Mouse (Mus musculus) midbrain, embryonic 13.5 days (tissue): ENCODE results near the gene Ckb. TPM values are rescaled to one million over a fixed set of nuclear protein-coding genes. Genes with fewer than 3 reads are reported as not detected.

ENCODE experiments used
- ATAC-seq: fragments of 200-750 bp; cut with Nextera tagmentation; 2 replicates; pipeline ENCODE4 v1.8.0; 2017; ENCODE audit warnings: mild to moderate bottlenecking, moderate TSS enrichment, moderate library complexity
- H3K27ac ChIP-seq: fragments of 300-500 bp; sonication (generic); 2 replicates; pipeline ENCODE4 v1.5.1; 2015; ENCODE audit warnings: inconsistent platforms, mild to moderate bottlenecking, moderate library complexity
- H3K27me3 ChIP-seq: fragments of 300-500 bp; sonication (generic); 2 replicates; pipeline ENCODE4 v1.6.1; 2015; ENCODE audit warnings: mild to moderate bottlenecking, inconsistent platforms
- H3K36me3 ChIP-seq: fragments of 300-500 bp; sonication (generic); 2 replicates; pipeline ENCODE4 v1.6.1; 2015; ENCODE audit warnings: mild to moderate bottlenecking, inconsistent platforms
- H3K4me1 ChIP-seq: fragments of 300-500 bp; sonication (generic); replicated peaks from 2 replicates; pipeline ENCODE4 v1.6.1; 2015; ENCODE audit warnings: inconsistent platforms
- H3K4me2 ChIP-seq: fragments of 300-500 bp; sonication (generic); replicated peaks from 2 replicates; pipeline ENCODE4 v1.6.1; 2015; ENCODE audit warnings: moderate library complexity, mild to moderate bottlenecking, inconsistent platforms
- H3K4me3 ChIP-seq: fragments of 300-500 bp; sonication (generic); replicated peaks from 2 replicates; pipeline ENCODE4 v1.5.1; 2015; ENCODE audit warnings: mild to moderate bottlenecking, inconsistent platforms
- H3K9ac ChIP-seq: fragments of 300-500 bp; sonication (generic); replicated peaks from 2 replicates; pipeline ENCODE4 v1.6.1; 2015; ENCODE audit warnings: mild to moderate bottlenecking, inconsistent platforms
- H3K9me3 ChIP-seq: fragments of 300-500 bp; sonication (generic); 2 replicates; pipeline ENCODE4 v1.6.1; 2016; ENCODE audit warnings: mild to moderate bottlenecking, inconsistent platforms
- WGBS: fragments of 180-500 bp; shearing (Covaris S2); methylation state at CpG from one replicate; pipeline ENCODE4 v1.1.7; 2015; 5-methylcytosine and 5-hydroxymethylcytosine counted together
- polyA plus RNA-seq: library from polyadenylated mRNA; unstranded; fragments of >200 nt; fragmentation: Nextera tagmentation; extraction: Ambion mirVana; gene quantifications from 2 replicates; pipeline ENCODE4 v1.2.1, GENCODE M21; 2015

The Ckb gene
- polyA plus RNA-seq, 1 experiment from 2014 or later = 2,005 TPM

- Histone ChIP-seq H3K36me3 (peaks cover 9% of the 10 kb centered on the region), H3K27ac (peak overlapping the region; percentile 82), H3K9ac (peak overlapping the region; percentile 42; the same call in 1 of the 2 replicates), H3K27me3 (no peaks in the 10 kb centered on the region), H3K4me3 (no peak overlapping the region), H3K4me2 (no peak overlapping the region), H3K4me1 (peaks cover 55% of the 10 kb centered on the region), H3K9me3 (no peaks in the 10 kb centered on the region)
- WGBS = 12% methylated on average over 2 of the region's 2 CpGs
- ATAC-seq = 0 out of 2 replicates have a peak, but pooled peaks have one; percentile 4
Observed at GRCm38 (mm10) chr12:111688069-111688428, 15.9 kb upstream of the Ckb start.

- Histone ChIP-seq H3K4me1 (peaks cover 49% of the 10 kb centered on the region), H3K4me2 (no peak overlapping the region), H3K4me3 (no peak overlapping the region), H3K9me3 (no peaks in the 10 kb centered on the region), H3K27ac (peak overlapping the region; percentile 82), H3K36me3 (peaks cover 12% of the 10 kb centered on the region), H3K9ac (peak overlapping the region; percentile 42), H3K27me3 (no peaks in the 10 kb centered on the region)
- ATAC-seq = peak; percentile 82
- 13% methylated on average over 14 of the region's 14 CpGs for WGBS
Observed at GRCm38 (mm10) chr12:111687350-111688068, 15.4 kb upstream of the Ckb start.

GRCm38 (mm10) chr12:111686390-111686789 lies 14.3 kb upstream of the Ckb start:
- Histone ChIP-seq H3K27me3 (no peaks in the 10 kb centered on the region), H3K4me3 (no peak overlapping the region), H3K9me3 (no peaks in the 10 kb centered on the region), H3K4me1 (peaks cover 39% of the 10 kb centered on the region), H3K36me3 (peaks cover 23% of the 10 kb centered on the region), H3K27ac (peak overlapping the region; percentile 82), H3K4me2 (no peak overlapping the region), H3K9ac (no peak overlapping the region)
- 87% methylated on average over 4 of the region's 4 CpGs for WGBS
- ATAC-seq = no peak

- Histone ChIP-seq H3K9me3 (no peaks in the 10 kb centered on the region), H3K27ac (no peak overlapping the region), H3K4me3 (no peak overlapping the region), H3K4me1 (peaks cover 28% of the 10 kb centered on the region), H3K9ac (no peak overlapping the region), H3K36me3 (peaks cover 36% of the 10 kb centered on the region), H3K27me3 (no peaks in the 10 kb centered on the region), H3K4me2 (no peak overlapping the region)
- WGBS = 72% methylated on average over 5 of the region's 5 CpGs
- no peak for ATAC-seq
Observed at GRCm38 (mm10) chr12:111682806-111683205, 10.7 kb upstream of the Ckb start.

- no peak overlapping the region for H3K4me3 ChIP-seq
- H3K4me1 ChIP-seq = peaks cover 26% of the 10 kb centered on the region
- no peak overlapping the region for H3K27ac ChIP-seq
- H3K9ac ChIP-seq = no peak overlapping the region
- H3K36me3 ChIP-seq = peaks cover 36% of the 10 kb centered on the region
- no peak for ATAC-seq
- no peak overlapping the region for H3K4me2 ChIP-seq
- WGBS = 85% methylated on average over 5 of the region's 5 CpGs
- H3K27me3 ChIP-seq = no peaks in the 10 kb centered on the region
- H3K9me3 ChIP-seq = no peaks in the 10 kb centered on the region
Observed at GRCm38 (mm10) chr12:111682003-111682402, 9.9 kb upstream of the Ckb start.

- H3K4me2 ChIP-seq = no peak overlapping the region
- no peak overlapping the region for H3K4me3 ChIP-seq
- peaks cover 36% of the 10 kb centered on the region for H3K36me3 ChIP-seq
- 89% methylated on average over 8 of the region's 8 CpGs for WGBS
- H3K27me3 ChIP-seq = no peaks in the 10 kb centered on the region
- no peak for ATAC-seq
- H3K9me3 ChIP-seq = no peaks in the 10 kb centered on the region
- no peak overlapping the region for H3K9ac ChIP-seq
- H3K4me1 ChIP-seq = peaks cover 24% of the 10 kb centered on the region
- H3K27ac ChIP-seq = no peak overlapping the region
Observed at GRCm38 (mm10) chr12:111681305-111681704, 9.2 kb upstream of the Ckb start.

- Histone ChIP-seq H3K27ac (no peak overlapping the region), H3K4me2 (no peak overlapping the region), H3K9me3 (no peaks in the 10 kb centered on the region), H3K9ac (no peak overlapping the region), H3K4me3 (no peak overlapping the region), H3K27me3 (no peaks in the 10 kb centered on the region), H3K4me1 (peaks cover 24% of the 10 kb centered on the region), H3K36me3 (peaks cover 36% of the 10 kb centered on the region)
- 95% methylated on average over 13 of the region's 13 CpGs for WGBS
- ATAC-seq = no peak
Observed at GRCm38 (mm10) chr12:111680661-111681060, 8.5 kb upstream of the Ckb start.

- Histone ChIP-seq H3K36me3 (peaks cover 33% of the 10 kb centered on the region), H3K4me3 (peak overlapping the region; percentile 63), H3K4me2 (peak overlapping the region; percentile 88), H3K4me1 (peaks cover 24% of the 10 kb centered on the region), H3K27me3 (peaks cover 2% of the 10 kb centered on the region), H3K27ac (no peak overlapping the region), H3K9ac (peak overlapping the region; percentile 79), H3K9me3 (no peaks in the 10 kb centered on the region)
- 57% methylated on average over 7 of the region's 7 CpGs for WGBS
- ATAC-seq = no peak
Observed at GRCm38 (mm10) chr12:111678997-111679396, 6.9 kb upstream of the Ckb start.

- peak; percentile 6; the same call in 1 of the 2 replicates for ATAC-seq
- H3K4me1 ChIP-seq = peaks cover 24% of the 10 kb centered on the region
- 4% methylated on average over 13 of the region's 13 CpGs for WGBS
Observed at GRCm38 (mm10) chr12:111678670-111678933, 6.5 kb upstream of the Ckb start.

GRCm38 (mm10) chr12:111677882-111678669 lies 5.9 kb upstream of the Ckb start, which contains the start of gene Trmt61a:
Trmt61a (plus strand) TSS chr12:111678105.
- Histone ChIP-seq H3K4me3 (peak within 1 kb of the TSS; percentile 63), H3K9ac (peak within 1 kb of the TSS; percentile 79), H3K27ac (peak within 1 kb of the TSS; percentile 93), H3K4me1 (peaks cover 25% of the 10 kb centered on the region), H3K36me3 (peaks cover 27% of the 10 kb centered on the region), H3K27me3 (peaks cover 5% of the 10 kb centered on the region), H3K9me3 (no peaks in the 10 kb centered on the region), H3K4me2 (peak within 1 kb of the TSS; percentile 88)
- peak; percentile 90 for ATAC-seq
- WGBS = under 1% methylated on average over 51 of the region's 51 CpGs

More at GRCm38 (mm10) chr12:111678670-111678933, 6.5 kb upstream of the Ckb start:
- Histone ChIP-seq H3K27me3 (peaks cover 5% of the 10 kb centered on the region), H3K9ac (peak overlapping the region; percentile 79), H3K9me3 (no peaks in the 10 kb centered on the region), H3K4me3 (peak overlapping the region; percentile 63), H3K4me2 (peak overlapping the region; percentile 88), H3K27ac (no peak overlapping the region), H3K36me3 (peaks cover 29% of the 10 kb centered on the region)

GRCm38 (mm10) chr12:111677421-111677820 lies 5.3 kb upstream of the Ckb start:
- Histone ChIP-seq H3K4me1 (peaks cover 31% of the 10 kb centered on the region), H3K9ac (peak overlapping the region; percentile 79), H3K36me3 (peaks cover 23% of the 10 kb centered on the region), H3K27me3 (peaks cover 5% of the 10 kb centered on the region), H3K4me2 (peak overlapping the region; percentile 88), H3K4me3 (peak overlapping the region; percentile 63), H3K9me3 (no peaks in the 10 kb centered on the region), H3K27ac (peak overlapping the region; percentile 93)
- ATAC-seq = peak; percentile 32; the same call in 1 of the 2 replicates
- 20% methylated on average over 5 of the region's 5 CpGs for WGBS

- WGBS = 85% methylated on average over 6 of the region's 6 CpGs
- Histone ChIP-seq H3K27me3 (peaks cover 5% of the 10 kb centered on the region), H3K9ac (no peak overlapping the region), H3K27ac (no peak overlapping the region), H3K4me1 (peaks cover 35% of the 10 kb centered on the region), H3K36me3 (peaks cover 10% of the 10 kb centered on the region), H3K9me3 (no peaks in the 10 kb centered on the region), H3K4me3 (no peak overlapping the region), H3K4me2 (no peak overlapping the region)
- no peak for ATAC-seq
Observed at GRCm38 (mm10) chr12:111675797-111676580, 3.9 kb upstream of the Ckb start.
